Mouse (Mus musculus) midbrain, embryonic 15.5 days (tissue): ENCODE results near the gene Rfx8. TPM values are rescaled to one million over a fixed set of nuclear protein-coding genes. Genes with fewer than 3 reads are reported as not detected.

ENCODE experiments used
- ATAC-seq: fragments of 200-750 bp; cut with Nextera tagmentation; replicated peaks from 2 replicates; pipeline ENCODE4 v1.8.0; 2017; ENCODE audit warnings: moderate TSS enrichment
- H3K27ac ChIP-seq: fragments of 300-500 bp; sonication (generic); 2 replicates; pipeline ENCODE4 v1.5.1; 2015; ENCODE audit warnings: mild to moderate bottlenecking, inconsistent platforms
- H3K27me3 ChIP-seq: fragments of 300-500 bp; sonication (generic); replicated peaks from 2 replicates; pipeline ENCODE4 v1.6.1; 2015; ENCODE audit warnings: inconsistent platforms
- H3K36me3 ChIP-seq: fragments of 300-500 bp; sonication (generic); replicated peaks from 2 replicates; pipeline ENCODE4 v1.6.1; 2015; ENCODE audit warnings: inconsistent platforms
- H3K4me1 ChIP-seq: fragments of 300-500 bp; sonication (generic); 2 replicates; pipeline ENCODE4 v1.6.1; 2015; ENCODE audit warnings: inconsistent platforms
- H3K4me2 ChIP-seq: fragments of 300-500 bp; sonication (generic); 2 replicates; pipeline ENCODE4 v1.6.1; 2015; ENCODE audit warnings: inconsistent platforms, mild to moderate bottlenecking, moderate library complexity
- H3K4me3 ChIP-seq: fragments of 300-500 bp; sonication (generic); 2 replicates; pipeline ENCODE4 v1.5.1; 2015; ENCODE audit warnings: mild to moderate bottlenecking, inconsistent platforms
- H3K9ac ChIP-seq: fragments of 300-500 bp; sonication (generic); 2 replicates; pipeline ENCODE4 v1.6.1; 2015; ENCODE audit warnings: mild to moderate bottlenecking, inconsistent platforms
- H3K9me3 ChIP-seq: fragments of 300-500 bp; sonication (generic); 2 replicates; pipeline ENCODE4 v1.6.1; 2016; ENCODE audit warnings: inconsistent platforms
- WGBS: fragments of 180-500 bp; shearing (Covaris S2); methylation state at CpG from one replicate; pipeline ENCODE4 v1.1.7; 2015; ENCODE audit warnings: mixed read lengths; 5-methylcytosine and 5-hydroxymethylcytosine counted together
- polyA plus RNA-seq: library from polyadenylated mRNA; unstranded; fragments of >200 nt; fragmentation: Nextera tagmentation; extraction: Ambion mirVana; gene quantifications from 2 replicates; pipeline ENCODE4 v1.2.1, GENCODE M21; 2015

Rfx8 gene
- polyA plus RNA-seq, 1 experiment from 2014 or later, result 0.32 TPM

- Histone ChIP-seq H3K27me3 (no peaks in the 10 kb centered on the region), H3K4me2 (no peak overlapping the region), H3K27ac (no peak overlapping the region), H3K9ac (no peak overlapping the region), H3K4me3 (no peak overlapping the region), H3K4me1 (peaks cover 6% of the 10 kb centered on the region; the same call in 1 of the 2 replicates), H3K36me3 (no peaks in the 10 kb centered on the region), H3K9me3 (no peaks in the 10 kb centered on the region)
- no peak for ATAC-seq
- WGBS, result 61% methylated on average over 9 of the region's 9 CpGs
Observed at GRCm38 (mm10) chr1:39731543-39731942, 10.7 kb upstream of the Rfx8 start.

GRCm38 (mm10) chr1:39730868-39731267 lies 10.1 kb upstream of the Rfx8 start:
- H3K9me3 ChIP-seq, result no peaks in the 10 kb centered on the region
- 33% methylated on average over 5 of the region's 5 CpGs for whole genome bisulfite sequencing
- H3K4me1 ChIP-seq, result peaks cover 6% of the 10 kb centered on the region; the same call in 1 of the 2 replicates
- no peak overlapping the region for H3K27ac ChIP-seq
- H3K36me3 ChIP-seq, result no peaks in the 10 kb centered on the region
- ATAC-seq, result 0 out of 2 replicates have a peak, but pooled peaks have one; percentile 52
- H3K27me3 ChIP-seq, result no peaks in the 10 kb centered on the region
- no peak overlapping the region for H3K9ac ChIP-seq
- H3K4me2 ChIP-seq, result no peak overlapping the region
- no peak overlapping the region for H3K4me3 ChIP-seq

- H3K4me1 ChIP-seq, result peaks cover 6% of the 10 kb centered on the region; the same call in 1 of the 2 replicates
- 85% methylated on average over 6 of the region's 6 CpGs for WGBS
- H3K4me2 ChIP-seq, result no peak overlapping the region
- H3K9me3 ChIP-seq, result no peaks in the 10 kb centered on the region
- H3K27ac ChIP-seq, result no peak overlapping the region
- H3K27me3 ChIP-seq, result no peaks in the 10 kb centered on the region
- H3K36me3 ChIP-seq, result no peaks in the 10 kb centered on the region
- no peak overlapping the region for H3K4me3 ChIP-seq
- H3K9ac ChIP-seq, result no peak overlapping the region
- ATAC-seq, result no peak
Observed at GRCm38 (mm10) chr1:39729919-39730318, 9.1 kb upstream of the Rfx8 start.

GRCm38 (mm10) chr1:39721351-39721726 lies 542 bp upstream of the Rfx8 start:
- Histone ChIP-seq H3K9ac (peak overlapping the region; percentile 68), H3K4me3 (peak overlapping the region; percentile 51), H3K27ac (no peak overlapping the region), H3K9me3 (no peaks in the 10 kb centered on the region), H3K4me1 (peaks cover 12% of the 10 kb centered on the region), H3K27me3 (no peaks in the 10 kb centered on the region), H3K4me2 (peak overlapping the region; percentile 95), H3K36me3 (no peaks in the 10 kb centered on the region)
- WGBS, result 20% methylated on average over 9 of the region's 9 CpGs
- peak; percentile 58 for ATAC-seq

GRCm38 (mm10) chr1:39720186-39720585 lies 611 bp downstream of the Rfx8 start:
- 23% methylated on average over 2 of the region's 2 CpGs for WGBS
- Histone ChIP-seq H3K4me2 (peak overlapping the region; percentile 95), H3K4me3 (peak overlapping the region; percentile 51), H3K4me1 (peaks cover 12% of the 10 kb centered on the region), H3K9ac (peak overlapping the region; percentile 68; the same call in 1 of the 2 replicates), H3K27ac (no peak overlapping the region), H3K9me3 (no peaks in the 10 kb centered on the region), H3K36me3 (no peaks in the 10 kb centered on the region), H3K27me3 (no peaks in the 10 kb centered on the region)
- no peak; the same call in 1 of the 2 replicates for ATAC-seq

GRCm38 (mm10) chr1:39715551-39715950 lies 5.2 kb downstream of the Rfx8 start:
- ATAC-seq, result no peak
- no peaks in the 10 kb centered on the region for H3K27me3 ChIP-seq

GRCm38 (mm10) chr1:39714729-39715128 lies 6.1 kb downstream of the Rfx8 start:
- Histone ChIP-seq H3K4me2 (no peak overlapping the region), H3K27me3 (no peaks in the 10 kb centered on the region), H3K27ac (no peak overlapping the region), H3K9me3 (no peaks in the 10 kb centered on the region), H3K9ac (no peak overlapping the region), H3K4me3 (no peak overlapping the region), H3K36me3 (no peaks in the 10 kb centered on the region), H3K4me1 (no peaks in the 10 kb centered on the region)
- no peak for ATAC-seq
- 85% methylated on average over 3 of the region's 3 CpGs for WGBS

More at GRCm38 (mm10) chr1:39715551-39715950, 5.2 kb downstream of the Rfx8 start:
- Histone ChIP-seq H3K9me3 (no peaks in the 10 kb centered on the region), H3K27ac (no peak overlapping the region), H3K4me1 (peaks cover 3% of the 10 kb centered on the region; the same call in 1 of the 2 replicates), H3K9ac (no peak overlapping the region), H3K4me3 (no peak overlapping the region), H3K36me3 (no peaks in the 10 kb centered on the region), H3K4me2 (no peak overlapping the region)
- 94% methylated on average over 7 of the region's 7 CpGs for WGBS

GRCm38 (mm10) chr1:39713842-39714658 lies 6.7 kb downstream of the Rfx8 start:
- Histone ChIP-seq H3K4me3 (no peak overlapping the region), H3K4me1 (no peaks in the 10 kb centered on the region), H3K4me2 (no peak overlapping the region), H3K27me3 (no peaks in the 10 kb centered on the region), H3K9me3 (no peaks in the 10 kb centered on the region), H3K36me3 (no peaks in the 10 kb centered on the region), H3K9ac (no peak overlapping the region), H3K27ac (0 out of 2 replicates have a peak overlapping the region, but pooled peaks have one; percentile 23)
- no peak for ATAC-seq
- 73% methylated on average over 16 of the region's 16 CpGs for WGBS

- H3K27ac ChIP-seq, result 0 out of 2 replicates have a peak overlapping the region, but pooled peaks have one; percentile 23
- 89% methylated on average over 8 of the region's 8 CpGs for WGBS
- H3K9me3 ChIP-seq, result no peaks in the 10 kb centered on the region
- no peak for ATAC-seq
- no peaks in the 10 kb centered on the region for H3K27me3 ChIP-seq
- H3K4me1 ChIP-seq, result no peaks in the 10 kb centered on the region
- H3K36me3 ChIP-seq, result no peaks in the 10 kb centered on the region
- H3K4me2 ChIP-seq, result no peak overlapping the region
- H3K9ac ChIP-seq, result no peak overlapping the region
- H3K4me3 ChIP-seq, result no peak overlapping the region
Observed at GRCm38 (mm10) chr1:39713300-39713699, 7.5 kb downstream of the Rfx8 start.

GRCm38 (mm10) chr1:39712261-39712660 lies 8.5 kb downstream of the Rfx8 start:
- WGBS, result 95% methylated on average over 7 of the region's 7 CpGs
- Histone ChIP-seq H3K4me3 (no peak overlapping the region), H3K9ac (no peak overlapping the region), H3K27ac (no peak overlapping the region), H3K9me3 (no peaks in the 10 kb centered on the region), H3K4me2 (no peak overlapping the region), H3K4me1 (no peaks in the 10 kb centered on the region), H3K36me3 (no peaks in the 10 kb centered on the region), H3K27me3 (no peaks in the 10 kb centered on the region)
- ATAC-seq, result no peak

GRCm38 (mm10) chr1:39710604-39711003 lies 10.2 kb downstream of the Rfx8 start:
- no peaks in the 10 kb centered on the region for H3K36me3 ChIP-seq
- 78% methylated on average over 4 of the region's 4 CpGs for WGBS
- no peak for ATAC-seq
- no peaks in the 10 kb centered on the region for H3K27me3 ChIP-seq
- no peaks in the 10 kb centered on the region for H3K9me3 ChIP-seq
- H3K4me2 ChIP-seq, result no peak overlapping the region
- H3K4me3 ChIP-seq, result no peak overlapping the region
- H3K27ac ChIP-seq, result no peak overlapping the region
- no peaks in the 10 kb centered on the region for H3K4me1 ChIP-seq
- H3K9ac ChIP-seq, result no peak overlapping the region

GRCm38 (mm10) chr1:39710016-39710415 lies 10.8 kb downstream of the Rfx8 start:
- ATAC-seq, result no peak
- no peaks in the 10 kb centered on the region for H3K36me3 ChIP-seq
- H3K4me3 ChIP-seq, result no peak overlapping the region
- no peaks in the 10 kb centered on the region for H3K9me3 ChIP-seq
- no peaks in the 10 kb centered on the region for H3K4me1 ChIP-seq
- 97% methylated on average over 5 of the region's 5 CpGs for WGBS
- no peak overlapping the region for H3K27ac ChIP-seq
- H3K27me3 ChIP-seq, result no peaks in the 10 kb centered on the region
- no peak overlapping the region for H3K4me2 ChIP-seq
- no peak overlapping the region for H3K9ac ChIP-seq

GRCm38 (mm10) chr1:39708778-39709177 lies 12.0 kb downstream of the Rfx8 start:
- ATAC-seq, result no peak
- Histone ChIP-seq H3K27ac (no peak overlapping the region), H3K27me3 (no peaks in the 10 kb centered on the region), H3K36me3 (no peaks in the 10 kb centered on the region), H3K4me3 (no peak overlapping the region), H3K9me3 (no peaks in the 10 kb centered on the region), H3K4me2 (no peak overlapping the region), H3K4me1 (no peaks in the 10 kb centered on the region), H3K9ac (no peak overlapping the region)
- WGBS, result 89% methylated on average over 5 of the region's 5 CpGs
